Mouse (Mus musculus) ovary, postnatal 36 days (tissue): Measurements from ENCODE around the gene Ado.

ENCODE experiments used
- DNase-seq: peaks from one replicate; pipeline ENCODE4 v3.0.0; 2022; ENCODE audit warnings: low spot score, mixed read lengths

The Ado gene

GRCm38 (mm10) chr10:67548877-67549731 lies at the start of gene Ado:
Ado (minus strand) TSS chr10:67548955.
- DNase-seq = peak; percentile 89

- DNase-seq = no peak
Observed at GRCm38 (mm10) chr10:67595278-67595677, 46.5 kb upstream of the Ado start.

DNA sequence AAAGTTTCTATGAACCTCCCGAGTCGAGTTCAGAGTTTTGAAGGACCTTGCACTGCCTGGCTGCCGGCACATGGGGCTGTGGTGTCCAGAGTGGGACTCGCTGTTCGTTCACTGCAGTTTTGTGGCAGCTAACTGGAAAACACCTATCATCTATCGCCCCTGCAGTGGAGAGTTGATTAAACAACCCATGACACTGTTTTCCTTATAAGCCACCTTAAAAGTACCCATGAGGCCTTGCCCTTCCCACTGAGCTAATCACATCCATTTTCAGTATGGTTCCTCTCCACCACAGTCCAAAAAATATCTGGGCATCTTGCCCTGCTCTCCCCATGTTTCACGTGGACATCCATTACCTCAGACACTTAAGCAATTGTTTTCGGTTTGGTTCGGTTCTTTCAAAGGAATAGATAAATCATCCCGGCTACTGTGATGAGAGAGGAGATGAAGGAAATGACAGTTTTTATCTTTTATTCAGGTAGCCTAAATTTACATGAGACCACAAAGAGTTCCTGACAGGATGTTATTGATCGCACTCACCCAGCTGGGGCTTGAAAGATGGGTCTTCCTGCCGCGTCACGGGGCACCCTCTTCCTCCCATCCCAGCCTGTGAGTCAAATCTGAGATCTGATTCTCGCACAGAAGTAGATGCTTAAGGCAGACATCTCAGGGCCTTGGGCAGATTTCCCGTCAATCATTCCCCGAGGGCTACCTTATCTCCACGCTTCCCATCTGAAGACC lies 37.3 kb upstream of the Ado start:
- no peak for DNase-seq

DNA sequence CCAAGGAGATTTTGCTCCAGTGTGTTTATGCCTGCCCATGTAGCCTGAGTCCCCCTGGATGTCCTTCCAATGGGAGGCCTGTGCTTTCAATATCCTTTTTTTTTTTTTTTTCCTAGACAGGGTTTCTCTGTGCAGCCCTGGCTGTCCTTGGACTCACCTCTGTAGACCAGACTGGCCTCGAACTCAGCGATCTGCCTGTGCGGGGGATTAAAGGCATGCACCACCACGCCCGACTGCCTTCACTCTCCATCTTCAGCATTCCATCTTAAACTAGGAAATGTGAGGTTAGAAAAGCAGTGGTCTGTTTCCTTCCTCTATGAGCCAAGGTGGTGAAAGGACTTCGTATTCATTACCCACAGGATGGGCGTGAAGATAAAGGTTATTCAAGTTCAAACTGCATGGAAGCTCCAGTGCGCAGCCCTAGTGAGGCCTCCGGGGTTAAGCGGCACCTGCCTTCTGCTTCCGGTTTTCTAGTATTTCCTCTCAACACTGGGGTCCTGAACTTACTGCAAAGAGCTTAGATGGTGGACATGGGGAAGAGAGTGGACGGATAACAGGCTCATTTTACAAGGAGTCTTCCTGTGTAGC lies 33.0 kb upstream of the Ado start:
- DNase-seq = no peak

DNA sequence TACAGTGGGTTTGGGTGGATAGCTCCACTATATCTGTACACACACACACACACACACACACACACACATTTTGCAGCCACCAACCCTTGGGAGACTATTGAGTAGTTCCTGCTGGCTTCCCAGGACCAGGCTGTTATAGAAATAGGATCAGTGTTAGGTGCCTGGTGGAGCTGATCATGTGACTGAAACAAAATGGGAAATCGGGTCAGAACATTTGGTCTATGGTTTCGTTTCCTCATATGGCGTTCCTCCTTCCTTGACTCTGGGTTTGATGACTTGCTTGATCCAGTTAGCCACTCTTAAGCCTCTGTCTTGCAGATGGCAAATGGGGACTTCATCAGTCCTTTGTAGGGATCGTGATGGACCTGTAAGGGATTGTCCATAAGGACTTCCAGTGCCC lies 31.1 kb upstream of the Ado start:
- DNase-seq = no peak

DNA sequence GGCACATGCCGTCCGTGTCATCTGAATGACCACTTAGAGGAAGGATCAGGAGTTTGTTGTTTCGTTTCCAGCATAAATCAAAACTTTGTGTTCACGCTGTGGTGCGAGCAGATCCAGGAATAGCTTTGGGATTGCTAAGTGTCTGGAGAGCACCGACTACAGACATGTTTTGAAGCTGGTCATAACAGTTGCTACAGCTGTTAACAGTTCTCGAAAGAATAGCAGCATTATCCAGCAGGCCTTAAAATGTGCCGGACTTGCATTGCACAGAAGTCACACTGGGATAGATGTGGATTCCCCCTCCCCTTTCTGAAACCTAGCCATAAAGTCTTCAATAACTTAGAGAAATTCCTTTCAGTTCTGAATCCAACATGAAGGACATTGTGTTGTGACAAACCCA lies 24.6 kb upstream of the Ado start:
- no peak for DNase-seq

DNA sequence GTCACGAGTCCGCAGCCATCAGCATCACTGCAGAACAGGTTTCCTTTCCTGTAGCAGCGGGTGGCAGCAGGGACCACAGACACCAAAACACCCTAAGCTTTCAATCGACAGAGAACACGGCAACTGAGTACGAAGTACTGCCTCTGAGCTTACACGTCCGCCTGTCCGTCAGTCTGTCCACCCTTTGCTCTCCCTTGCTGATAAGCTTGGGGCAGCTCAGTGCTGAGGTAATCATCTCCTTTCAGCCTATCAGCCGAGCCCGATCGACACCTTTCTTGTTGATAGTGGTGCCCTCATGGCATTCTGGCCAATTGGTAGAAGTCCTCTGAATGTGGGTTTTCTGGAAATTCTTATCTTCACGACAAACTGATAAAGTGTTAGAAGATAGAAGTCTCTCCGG lies 22.7 kb upstream of the Ado start:
- no peak for DNase-seq

DNA sequence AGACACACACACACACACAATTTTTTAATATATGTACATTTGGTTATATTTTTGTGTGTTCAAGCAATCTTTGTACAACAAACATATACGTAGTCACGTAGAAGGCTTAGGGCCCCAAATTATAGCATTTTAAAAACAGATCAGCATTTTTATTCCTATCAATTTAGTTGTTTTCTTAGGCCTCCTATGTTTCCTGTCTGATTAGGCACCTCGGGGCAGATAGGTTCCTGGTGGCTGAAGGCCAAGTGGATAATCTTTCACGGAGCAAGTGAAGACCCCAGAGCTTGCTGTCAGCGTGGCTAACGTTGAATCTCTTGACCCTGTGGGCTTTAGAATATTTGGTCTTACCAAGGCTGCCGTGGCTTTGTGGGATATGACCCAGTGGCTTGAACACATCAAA lies 20.8 kb upstream of the Ado start:
- no peak for DNase-seq

GRCm38 (mm10) chr10:67566104-67566503 lies 17.3 kb upstream of the Ado start:
- DNase-seq = no peak

DNA sequence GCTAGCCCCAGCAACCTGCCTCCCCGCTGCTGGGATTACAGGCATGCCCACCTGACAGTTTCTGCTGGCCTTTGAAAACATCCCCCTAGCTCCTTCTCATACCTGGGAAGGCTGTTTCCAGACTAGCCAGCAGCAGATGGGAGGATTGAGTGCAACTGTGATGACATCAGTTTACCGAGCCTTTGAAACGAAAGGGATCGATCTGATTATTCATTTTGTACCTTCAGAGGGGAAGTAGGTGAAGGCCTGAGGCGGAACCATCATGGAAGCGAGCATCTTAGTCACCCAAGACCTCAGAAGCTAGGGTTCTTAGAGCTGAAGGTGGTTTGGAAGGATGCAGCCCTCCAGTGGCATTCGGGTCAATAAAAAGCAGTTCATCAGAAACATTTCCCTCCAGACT lies 15.8 kb upstream of the Ado start:
- no peak for DNase-seq

DNA sequence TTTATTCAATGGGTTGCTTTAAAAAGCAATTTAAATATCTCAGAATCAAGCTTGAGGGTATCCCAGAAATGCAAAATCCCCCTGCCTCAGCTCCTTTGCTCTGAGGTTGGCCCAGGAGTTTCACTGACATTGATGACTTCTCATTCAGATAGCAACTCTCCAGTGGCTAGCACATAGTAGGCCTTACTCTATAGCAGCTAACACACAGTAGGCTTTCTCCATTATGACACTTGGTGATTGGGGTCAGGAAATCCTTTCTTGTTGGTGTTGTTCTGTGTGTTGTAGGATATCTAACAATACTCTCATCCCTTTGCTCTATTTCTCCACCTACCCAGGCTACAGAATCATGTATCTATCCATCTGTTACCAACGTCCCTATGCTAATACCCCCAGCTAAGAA lies 12.4 kb upstream of the Ado start:
- DNase-seq = no peak

DNA sequence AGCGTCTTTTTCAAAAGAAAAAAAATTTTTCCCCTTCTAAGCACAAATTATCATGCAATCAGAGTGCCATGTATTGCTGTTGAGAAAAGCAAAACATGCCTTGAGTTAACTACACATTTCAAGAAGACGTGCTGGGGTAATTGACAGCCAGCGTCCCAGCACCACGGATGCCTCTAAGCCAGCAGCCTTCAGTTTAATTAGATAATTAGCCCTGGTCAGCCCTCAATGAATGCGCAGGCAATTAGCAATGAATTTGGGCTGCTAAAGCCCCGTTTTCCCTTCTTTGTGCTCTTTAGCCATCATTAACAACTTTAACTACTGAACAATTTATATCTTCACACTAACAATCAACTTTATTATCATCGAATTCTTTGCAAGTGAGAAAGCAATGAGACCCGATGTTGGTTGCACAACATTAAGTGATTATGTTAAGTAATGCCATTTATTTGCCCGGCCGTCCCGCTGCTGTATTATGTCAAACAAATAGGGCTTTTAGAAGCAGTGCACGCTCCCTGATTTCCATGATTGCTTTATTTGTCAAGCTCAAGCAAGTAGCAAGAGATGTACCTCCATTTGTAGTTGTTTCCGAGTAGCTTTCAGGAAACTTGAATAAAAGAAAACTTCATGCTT lies 11.1 kb upstream of the Ado start:
- no peak for DNase-seq

- no peak for DNase-seq
Observed at GRCm38 (mm10) chr10:67558053-67558452, 9.3 kb upstream of the Ado start.

DNA sequence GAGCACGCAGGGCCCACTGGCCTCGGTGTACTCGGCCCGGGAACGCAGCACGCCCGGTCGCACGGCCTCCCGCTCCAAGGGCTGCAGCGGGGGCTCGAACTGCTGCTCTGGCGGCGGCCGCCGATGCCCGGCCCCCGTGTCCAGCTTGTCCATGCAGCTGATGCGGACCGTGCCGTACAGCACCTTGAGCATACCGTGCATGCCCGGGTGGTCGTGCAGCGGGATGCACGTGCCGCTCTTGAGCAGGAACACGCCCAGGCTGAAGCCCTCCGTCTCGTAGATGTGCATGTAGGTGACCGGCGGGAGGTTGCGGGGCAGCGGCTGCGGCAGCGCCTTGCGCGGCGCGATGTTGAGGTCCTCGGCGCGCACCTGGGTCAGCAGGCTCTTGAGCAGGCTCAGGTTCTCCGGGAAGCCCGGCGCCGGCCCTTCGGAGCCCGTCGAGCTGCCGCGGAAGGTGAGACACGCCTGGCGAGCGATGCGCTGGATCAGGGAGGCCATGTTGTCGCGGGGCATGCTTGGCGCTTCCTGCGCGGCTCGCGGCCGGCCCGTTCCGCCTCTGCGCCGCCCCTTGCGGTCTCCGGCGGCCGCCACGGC lies 397 bp downstream of the Ado start:
- DNase-seq = no peak

DNA sequence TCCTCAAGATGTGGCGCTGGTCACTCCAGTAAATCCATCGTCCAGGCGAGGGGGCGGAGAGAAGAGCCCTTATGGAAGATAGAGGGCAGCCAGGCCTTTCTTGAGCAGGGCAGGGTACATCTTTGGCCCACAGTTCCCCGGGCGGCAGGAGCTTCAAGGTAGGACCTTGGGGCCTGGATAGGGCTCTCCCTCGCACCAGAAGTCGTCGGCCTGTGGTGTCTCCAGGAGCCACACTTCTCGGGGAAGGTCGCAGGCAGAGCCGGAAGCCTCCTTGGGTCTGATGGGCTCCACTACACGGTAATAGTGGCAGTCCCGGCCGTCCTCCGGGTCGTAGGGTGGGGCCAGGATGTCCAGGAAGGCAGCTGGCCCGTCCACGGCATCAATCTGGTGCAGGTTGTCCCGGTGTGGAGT lies 900 bp downstream of the Ado start:
- no peak for DNase-seq

DNA sequence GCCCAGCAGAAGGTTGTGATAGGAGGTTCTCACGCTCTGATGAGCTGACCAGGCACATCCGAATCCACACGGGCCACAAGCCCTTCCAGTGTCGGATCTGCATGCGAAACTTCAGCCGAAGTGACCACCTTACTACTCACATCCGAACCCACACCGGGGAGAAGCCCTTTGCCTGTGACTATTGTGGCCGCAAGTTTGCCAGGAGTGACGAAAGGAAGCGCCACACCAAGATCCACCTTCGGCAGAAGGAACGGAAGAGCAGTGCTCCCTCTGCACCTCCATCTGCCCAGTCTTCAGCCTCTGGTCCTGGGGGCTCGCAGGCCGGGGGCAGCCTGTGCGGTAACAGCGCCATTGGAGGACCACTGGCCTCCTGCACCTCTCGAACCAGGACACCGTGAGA lies 8.2 kb downstream of the Ado start:
- DNase-seq = no peak

DNA sequence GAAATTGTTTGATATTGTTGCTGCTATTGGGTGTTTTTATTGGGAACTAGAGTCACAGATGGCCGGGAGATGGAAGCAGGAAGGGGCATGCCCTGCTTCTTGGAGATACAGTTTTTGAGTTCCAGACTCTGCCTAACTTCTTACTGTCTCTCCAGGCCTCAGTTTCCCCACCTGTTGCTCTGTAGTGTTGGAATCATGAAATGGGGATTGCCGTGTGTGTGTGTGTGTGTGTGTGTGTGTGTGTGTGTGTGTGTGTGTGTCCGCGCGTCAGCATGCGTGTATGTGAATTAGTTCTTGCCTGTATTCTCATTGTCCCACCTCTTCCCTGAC lies 9.4 kb downstream of the Ado start:
- DNase-seq = no peak

GRCm38 (mm10) chr10:67538585-67539400 lies 10.0 kb downstream of the Ado start:
- peak; percentile 20 for DNase-seq

DNA sequence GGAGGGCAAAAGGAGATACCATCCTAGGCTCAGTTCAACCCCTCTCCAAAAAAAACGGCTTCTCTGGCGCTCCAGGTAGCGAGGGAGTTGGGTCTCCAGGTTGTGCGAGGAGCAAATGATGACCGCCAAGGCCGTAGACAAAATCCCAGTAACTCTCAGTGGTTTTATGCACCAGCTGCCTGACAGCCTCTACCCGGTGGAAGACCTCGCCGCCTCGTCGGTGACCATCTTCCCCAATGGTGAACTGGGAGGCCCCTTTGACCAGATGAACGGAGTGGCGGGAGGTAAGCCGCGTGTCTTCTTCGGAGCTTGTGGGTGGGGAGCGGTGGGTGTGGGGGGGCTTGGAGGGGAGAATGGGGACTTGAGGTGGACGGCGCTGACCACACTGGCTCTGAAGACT lies 10.6 kb downstream of the Ado start:
- DNase-seq = peak; percentile 13

- DNase-seq = peak; percentile 86
Observed at GRCm38 (mm10) chr10:67537151-67537994, 11.4 kb downstream of the Ado start.
